Mouse (Mus musculus): ENCODE results near the gene Zfp84.

- TF ChIP-seq POLR2A (IDR thresholded peaks at IDR 0.05; ENCODE audit: insufficient read length, low read depth) = no peak
- no peak for TF ChIP-seq MAX (IDR thresholded peaks at IDR 0.05; ENCODE audit: low read depth)
- no peak for TF ChIP-seq POLR2AphosphoS2 (IDR thresholded peaks at IDR 0.05; ENCODE audit: insufficient read length, low read depth)
- TF ChIP-seq SRF (IDR thresholded peaks at IDR 0.05; ENCODE audit: control insufficient read depth, insufficient read length, low read depth) = no peak
- no peak for TF ChIP-seq USF1 (IDR thresholded peaks at IDR 0.05; ENCODE audit: low read depth)
- peak in 2 of 3 experiments; percentile 71 to 74 for TF ChIP-seq MYOG (IDR thresholded peaks at IDR 0.05; ENCODE audit: control insufficient read depth in 1 of 3, insufficient read depth in 1 of 3, insufficient read length in 2 of 3, low read depth in 2 of 3)
- TF ChIP-seq TCF3 (IDR thresholded peaks at IDR 0.05; ENCODE audit: insufficient read length, low read depth) = no peak
- no peak for TF ChIP-seq TCF12 (IDR thresholded peaks at IDR 0.05; ENCODE audit: insufficient read depth, poor library complexity, severe bottlenecking)
- TF ChIP-seq CEBPB (IDR thresholded peaks at IDR 0.05; ENCODE audit: insufficient read depth, poor library complexity, severe bottlenecking) = no peak
- peak in 1 of 3 experiments; percentile 75 for TF ChIP-seq MYOD1 (IDR thresholded peaks at IDR 0.05; ENCODE audit: control insufficient read depth in 1 of 3, insufficient read length in 2 of 3, low read depth in 2 of 3)
Measured at GRCm38 (mm10) chr7:29812244-29812643, 43.9 kb downstream of the Zfp84 start.

Measured in myocyte (in vitro differentiated cells).